Mouse (Mus musculus): ENCODE data around the gene Wdr89. TPM values are rescaled to one million over a fixed set of nuclear protein-coding genes. Genes with fewer than 3 reads are reported as not detected.
A peak's percentile ranks its signal among the peaks of the same experiment; 100 is the strongest.

Gene Wdr89
- polyA plus RNA-seq, 1 experiment = 18.2 TPM

- no peak overlapping the region for H3K27ac ChIP-seq (replicated peaks; ENCODE audit: low read depth, low read length)
- no peak overlapping the region for H3K4me3 ChIP-seq (ENCODE audit: insufficient read depth, low read depth, low read length)
Measured at GRCm38 (mm10) chr12:75612711-75613110, 56.6 kb downstream of the Wdr89 start.

GRCm38 (mm10) chr12:75599490-75599889, 69.8 kb downstream of the Wdr89 start:
- no peak overlapping the region for H3K27ac ChIP-seq (replicated peaks; ENCODE audit: low read depth, low read length)
- no peak overlapping the region for H3K4me3 ChIP-seq (ENCODE audit: insufficient read depth, low read depth, low read length)
- no peaks in the 10 kb centered on the region for H3K4me1 ChIP-seq (ENCODE audit: control insufficient read depth, insufficient read depth, insufficient read length, low read length)

More at GRCm38 (mm10) chr12:75612711-75613110, 56.6 kb downstream of the Wdr89 start:
- H3K4me1 ChIP-seq (ENCODE audit: control insufficient read depth, insufficient read depth, insufficient read length, low read length) = peaks cover 4% of the 10 kb centered on the region; the same call in 1 of the 2 replicates

GRCm38 (mm10) chr12:75598988-75599387, 70.3 kb downstream of the Wdr89 start:
- Histone ChIP-seq H3K4me1 (ENCODE audit: control insufficient read depth, insufficient read depth, insufficient read length, low read length) (peaks cover 3% of the 10 kb centered on the region), H3K4me3 (ENCODE audit: insufficient read depth, low read depth, low read length) (no peak overlapping the region), H3K27ac (replicated peaks; ENCODE audit: low read depth, low read length) (no peak overlapping the region)

- H3K27ac ChIP-seq (replicated peaks; ENCODE audit: low read depth, low read length) = no peak overlapping the region
- no peak overlapping the region for H3K4me3 ChIP-seq (ENCODE audit: insufficient read depth, low read depth, low read length)
- H3K4me1 ChIP-seq (ENCODE audit: control insufficient read depth, insufficient read depth, insufficient read length, low read length) = peaks cover 6% of the 10 kb centered on the region
Measured at GRCm38 (mm10) chr12:75597707-75598106, 71.6 kb downstream of the Wdr89 start.

GRCm38 (mm10) chr12:75596154-75597002, 73.0 kb downstream of the Wdr89 start, which contains the start of gene Ppp2r5e:
Ppp2r5e (minus strand) TSS chr12:75596245.
- Histone ChIP-seq H3K27ac (replicated peaks; ENCODE audit: low read depth, low read length) (peak within 1 kb of the TSS; percentile 91), H3K4me3 (ENCODE audit: insufficient read depth, low read depth, low read length) (peak within 1 kb of the TSS; percentile 98), H3K4me1 (ENCODE audit: control insufficient read depth, insufficient read depth, insufficient read length, low read length) (peaks cover 6% of the 10 kb centered on the region)

GRCm38 (mm10) chr12:75595291-75596153, 73.8 kb downstream of the Wdr89 start:
- H3K4me3 ChIP-seq (ENCODE audit: insufficient read depth, low read depth, low read length) = peak overlapping the region; percentile 98

GRCm38 (mm10) chr12:75594404-75594803, 74.9 kb downstream of the Wdr89 start:
- H3K4me1 ChIP-seq (ENCODE audit: control insufficient read depth, insufficient read depth, insufficient read length, low read length) = peaks cover 6% of the 10 kb centered on the region
- H3K4me3 ChIP-seq (ENCODE audit: insufficient read depth, low read depth, low read length) = peak overlapping the region; percentile 32
- H3K27ac ChIP-seq (replicated peaks; ENCODE audit: low read depth, low read length) = no peak overlapping the region

More at GRCm38 (mm10) chr12:75595291-75596153, 73.8 kb downstream of the Wdr89 start:
- peak overlapping the region; percentile 57 for H3K27ac ChIP-seq (replicated peaks; ENCODE audit: low read depth, low read length)
- peaks cover 6% of the 10 kb centered on the region for H3K4me1 ChIP-seq (ENCODE audit: control insufficient read depth, insufficient read depth, insufficient read length, low read length)

GRCm38 (mm10) chr12:75593817-75594216, 75.5 kb downstream of the Wdr89 start:
- Histone ChIP-seq H3K4me1 (ENCODE audit: control insufficient read depth, insufficient read depth, insufficient read length, low read length) (peaks cover 6% of the 10 kb centered on the region), H3K27ac (replicated peaks; ENCODE audit: low read depth, low read length) (no peak overlapping the region), H3K4me3 (ENCODE audit: insufficient read depth, low read depth, low read length) (no peak overlapping the region)

GRCm38 (mm10) chr12:75587501-75587900, 81.8 kb downstream of the Wdr89 start:
- H3K4me3 ChIP-seq (ENCODE audit: insufficient read depth, low read depth, low read length) = no peak overlapping the region
- no peaks in the 10 kb centered on the region for H3K4me1 ChIP-seq (ENCODE audit: control insufficient read depth, insufficient read depth, insufficient read length, low read length)
- no peak overlapping the region for H3K27ac ChIP-seq (replicated peaks; ENCODE audit: low read depth, low read length)

- Histone ChIP-seq H3K4me3 (ENCODE audit: insufficient read depth, low read depth, low read length) (no peak overlapping the region), H3K27ac (replicated peaks; ENCODE audit: low read depth, low read length) (no peak overlapping the region), H3K4me1 (ENCODE audit: control insufficient read depth, insufficient read depth, insufficient read length, low read length) (peaks cover 4% of the 10 kb centered on the region; the same call in 1 of the 2 replicates)
Measured at GRCm38 (mm10) chr12:75583776-75584175, 85.6 kb downstream of the Wdr89 start.

Other genes with a start within 250 kb of the Wdr89 start
- gene Ppp2r5e, start 73.3 kb downstream of the Wdr89 start, polyA plus RNA-seq (2012; ENCODE audit: insufficient read depth, insufficient read length, missing spikeins) = 18.0 and 21.6 TPM in 2 replicates
- gene Sgpp1, start 66.2 kb upstream of the Wdr89 start, polyA plus RNA-seq (2012; ENCODE audit: insufficient read depth, insufficient read length, missing spikeins) = 5.9 and 6.0 TPM in 2 replicates
- 19.7 and 22.0 TPM in 2 replicates for gene Syne2, start 148.6 kb upstream of the Wdr89 start, polyA plus RNA-seq (2012; ENCODE audit: insufficient read depth, insufficient read length, missing spikeins)